Mouse (Mus musculus): ENCODE results near the gene Henmt1.

- no peak for TF ChIP-seq CTCF (IDR thresholded peaks at IDR 0.05; ENCODE audit: low read depth, low read length)
- TF ChIP-seq GATA1 (IDR thresholded peaks at IDR 0.05; ENCODE audit: borderline replicate concordance, low read length), result no peak
- no peak for TF ChIP-seq TAL1 (conservative IDR thresholded peaks at IDR 0.05; ENCODE audit: low read depth, low read length)
- no peak for TF ChIP-seq POLR2AphosphoS5 (IDR thresholded peaks at IDR 0.05; ENCODE audit: insufficient replicate concordance, low read depth, low read length)
- no peak for TF ChIP-seq GATA2 (IDR thresholded peaks at IDR 0.05; ENCODE audit: borderline replicate concordance, low read depth, low read length)
Measured at GRCm38 (mm10) chr3:108994477-108994876, 54.8 kb downstream of the Henmt1 start.
